Mouse (Mus musculus) brain, embryonic 14.5 days (tissue): Measurements from ENCODE around the gene Il22ra1.

Experiments used
- CTCF ChIP-seq: fragments of 200-500 bp; IDR thresholded peaks from 2 replicates; pipeline ENCODE4 v1.5.1; 2012; ENCODE audit warnings: inconsistent platforms, mild to moderate bottlenecking, moderate library complexity, borderline replicate concordance; ENCODE audit not compliant: insufficient read depth, insufficient read length; ENCODE audit errors: extremely low read depth
- POLR2A ChIP-seq: fragments of 200-500 bp; IDR thresholded peaks from 2 replicates; pipeline ENCODE4 v1.6.1; 2012; ENCODE audit warnings: mild to moderate bottlenecking, inconsistent platforms, borderline replicate concordance; ENCODE audit not compliant: poor library complexity, insufficient read depth, insufficient read length, severe bottlenecking; ENCODE audit errors: extremely low read depth

DNA sequence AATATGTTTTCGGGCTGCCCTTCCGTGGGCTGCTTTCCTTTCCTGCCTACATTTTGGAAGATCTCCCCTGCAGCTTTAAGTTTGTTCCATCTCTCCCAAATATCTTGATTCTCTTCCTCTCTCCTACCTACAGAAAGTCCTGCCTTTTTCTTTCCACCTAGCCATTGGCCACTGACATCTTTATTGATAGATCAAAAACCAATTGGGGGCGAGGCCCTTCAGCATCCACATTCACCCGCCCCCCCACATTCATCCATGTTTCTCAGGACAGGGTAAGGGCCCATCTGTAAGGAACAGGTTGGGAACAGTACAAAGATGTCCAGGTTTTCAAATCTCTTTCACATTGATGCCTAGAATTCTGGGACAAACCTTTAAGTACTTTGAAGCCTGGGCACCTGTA lies 48.9 kb downstream of the Il22ra1 start:
- no peak for TF ChIP-seq POLR2A
- no peak for TF ChIP-seq CTCF
